Mouse (Mus musculus) E14TG2a.4 (cell line): Measurements from ENCODE around the gene Zfp775.

ENCODE experiments used
- CTCF ChIP-seq: conservative IDR thresholded peaks from 2 replicates; pipeline ENCODE4 v1.5.1; 2014; ENCODE audit warnings: low read length
- NANOG ChIP-seq: IDR thresholded peaks from 2 replicates; pipeline ENCODE4 v1.6.1; 2014; ENCODE audit warnings: borderline replicate concordance, low read length, mixed read lengths
- POU5F1 ChIP-seq: IDR thresholded peaks from 2 replicates; pipeline ENCODE4 v1.6.1; 2014; ENCODE audit warnings: low read length, borderline replicate concordance

DNA sequence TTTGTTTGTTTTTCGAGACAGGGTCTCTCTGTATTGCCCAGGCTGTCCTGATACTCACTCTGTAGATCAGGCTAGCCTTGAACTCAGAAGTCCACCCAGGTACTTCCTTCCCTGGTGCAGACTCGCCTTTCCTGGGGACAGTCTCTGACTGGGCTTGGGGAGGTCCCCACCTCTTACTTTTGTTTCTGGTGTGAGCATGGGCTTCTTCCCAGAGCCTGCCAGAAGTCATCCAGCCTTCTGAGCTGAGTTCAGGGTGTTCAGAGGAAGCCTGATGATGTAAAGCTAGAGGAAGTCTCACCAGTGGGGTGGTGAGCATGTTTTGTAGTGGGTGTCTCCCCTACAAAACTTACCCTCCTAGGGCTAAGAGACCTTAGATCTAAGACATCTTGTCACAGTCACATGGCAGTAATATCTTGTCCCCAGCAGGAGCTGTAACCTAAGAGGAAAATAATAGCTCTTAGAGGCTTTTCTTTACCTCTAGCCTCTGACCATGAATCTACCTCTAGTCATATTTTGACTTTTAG lies 67.6 kb downstream of the Zfp775 start:
- TF ChIP-seq CTCF (no peak), NANOG (no peak), POU5F1 (no peak)
